Mouse (Mus musculus): Measurements from ENCODE around the gene Tmed4. TPM values are rescaled to one million over a fixed set of nuclear protein-coding genes. Genes with fewer than 3 reads are reported as not detected.

Gene Tmed4
- polyA plus RNA-seq, 1 experiment from 2014 or later: 145 TPM

Other genes starting within 250 kb of the Tmed4 start
- gene Camk2b, start 208.5 kb downstream of the Tmed4 start, polyA plus RNA-seq (2015; fragmentation: Nextera tagmentation; extraction: Ambion mirVana): 63.1 and 65.8 TPM in 2 replicates
- 0.69 and 1.1 TPM in 2 replicates for gene A730071L15Rik, start 74.8 kb downstream of the Tmed4 start, polyA plus RNA-seq (2015; fragmentation: Nextera tagmentation; extraction: Ambion mirVana)
- 61.5 and 64.7 TPM in 2 replicates for gene Nudcd3, start 74.5 kb downstream of the Tmed4 start, polyA plus RNA-seq (2015; fragmentation: Nextera tagmentation; extraction: Ambion mirVana)
- 0.04 and 0.05 TPM in 2 replicates for gene Npc1l1, start 44.7 kb downstream of the Tmed4 start, polyA plus RNA-seq (2015; fragmentation: Nextera tagmentation; extraction: Ambion mirVana)
- gene Ddx56, start 7.1 kb downstream of the Tmed4 start, polyA plus RNA-seq (2015; fragmentation: Nextera tagmentation; extraction: Ambion mirVana): 67.4 and 71.6 TPM in 2 replicates
- 97.9 and 105 TPM in 2 replicates for gene Ogdh, start 16.8 kb upstream of the Tmed4 start, polyA plus RNA-seq (2015; fragmentation: Nextera tagmentation; extraction: Ambion mirVana)
- 29.2 and 31.9 TPM in 2 replicates for gene Zmiz2, start 114.2 kb upstream of the Tmed4 start, polyA plus RNA-seq (2015; fragmentation: Nextera tagmentation; extraction: Ambion mirVana)
- 3,979 and 4,017 TPM in 2 replicates for gene Ppia, start 140.6 kb upstream of the Tmed4 start, polyA plus RNA-seq (2015; fragmentation: Nextera tagmentation; extraction: Ambion mirVana)
- gene H2afv, start 169.6 kb upstream of the Tmed4 start, polyA plus RNA-seq (2015; fragmentation: Nextera tagmentation; extraction: Ambion mirVana): 381 and 387 TPM in 2 replicates
- 12.6 and 13.0 TPM in 2 replicates for gene Purb, start 201.0 kb upstream of the Tmed4 start, polyA plus RNA-seq (2015; fragmentation: Nextera tagmentation; extraction: Ambion mirVana)
- gene Myo1g, start 246.1 kb upstream of the Tmed4 start, polyA plus RNA-seq (2015; fragmentation: Nextera tagmentation; extraction: Ambion mirVana): 0.42 and 0.48 TPM in 2 replicates

All from hindbrain, embryonic 13.5 days (tissue).